Mouse (Mus musculus): Measurements from ENCODE around the gene Mfsd12. TPM values are rescaled to one million over a fixed set of nuclear protein-coding genes. Genes with fewer than 3 reads are reported as not detected.

The Mfsd12 gene
- total and polyA plus RNA-seq, 2 experiments from 2014 or later: 10.3 to 30.5 TPM

DNA sequence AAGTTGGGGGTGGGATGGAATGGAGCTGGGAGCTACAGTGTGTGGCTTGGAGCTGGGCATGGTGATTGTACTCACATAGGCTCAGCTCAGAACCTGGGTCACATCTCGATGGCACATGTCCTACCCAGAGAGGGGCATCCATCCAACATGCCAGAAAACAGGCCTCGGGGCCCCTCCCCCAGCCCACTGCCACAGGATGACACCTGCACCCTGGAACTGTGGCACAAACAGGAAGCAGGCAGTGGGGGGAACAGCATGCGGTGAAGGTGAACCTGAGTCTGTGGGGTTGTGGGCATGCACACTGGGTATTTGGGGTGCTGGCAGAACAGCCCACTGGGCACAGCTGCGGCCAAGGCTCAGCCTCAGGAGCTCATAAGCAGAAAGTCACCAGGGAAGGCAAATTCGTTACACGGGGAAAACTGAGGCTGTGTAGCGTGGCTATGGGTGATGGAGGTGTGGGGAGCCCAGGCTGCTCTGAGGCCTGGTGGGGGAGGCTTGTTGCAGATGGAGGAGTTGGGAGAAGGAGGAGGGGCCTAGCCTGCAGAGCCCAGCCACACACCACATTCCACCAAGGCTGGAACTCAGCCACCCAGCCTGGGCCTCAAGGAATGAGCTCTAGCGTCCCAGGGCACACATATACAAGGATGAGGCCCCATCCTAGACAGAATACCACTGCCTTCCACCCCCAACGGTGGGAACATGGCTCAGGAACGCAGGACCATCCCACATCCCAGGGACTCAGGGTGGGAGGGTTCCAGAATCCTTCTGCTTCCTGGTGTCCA lies 27.9 kb upstream of the Mfsd12 start:
- peaks cover 38% of the 10 kb centered on the region for H3K4me1 ChIP-seq (ENCODE audit: control insufficient read depth, insufficient read depth)
- peak overlapping the region; percentile 27; the same call in 1 of the 2 replicates for H3K4me3 ChIP-seq (ENCODE audit: low read depth, low read length)
- H3K9ac ChIP-seq (replicated peaks; ENCODE audit: low read depth, low read length): peak overlapping the region; percentile 22; the same call in 1 of the 2 replicates
- TF ChIP-seq CTCF (IDR thresholded peaks at IDR 0.05; ENCODE audit: low read depth): no peak
- TF ChIP-seq EP300 (IDR thresholded peaks at IDR 0.05; ENCODE audit: low read depth): no peak
- H3K27me3 ChIP-seq (ENCODE audit: control insufficient read depth, insufficient read depth, low read length): no peaks in the 10 kb centered on the region
- H3K4me2 ChIP-seq (ENCODE audit: low read depth, low read length): peak overlapping the region; percentile 38
- DNase-seq (ENCODE audit: low spot score) (peak; percentile 88), ATAC-seq (ENCODE audit: insufficient read depth, low read depth) (peak; percentile 75)
- peaks cover 29% of the 10 kb centered on the region for H3K36me3 ChIP-seq (replicated peaks; ENCODE audit: control insufficient read depth, insufficient read depth, low read length)
- H3K27ac ChIP-seq (ENCODE audit: low read depth): peak overlapping the region; percentile 86
- 36% methylated on average over 10 of the region's 10 CpGs for WGBS
- no peaks in the 10 kb centered on the region for H3K9me3 ChIP-seq (replicated peaks; ENCODE audit: control insufficient read depth, low read length)

DNA sequence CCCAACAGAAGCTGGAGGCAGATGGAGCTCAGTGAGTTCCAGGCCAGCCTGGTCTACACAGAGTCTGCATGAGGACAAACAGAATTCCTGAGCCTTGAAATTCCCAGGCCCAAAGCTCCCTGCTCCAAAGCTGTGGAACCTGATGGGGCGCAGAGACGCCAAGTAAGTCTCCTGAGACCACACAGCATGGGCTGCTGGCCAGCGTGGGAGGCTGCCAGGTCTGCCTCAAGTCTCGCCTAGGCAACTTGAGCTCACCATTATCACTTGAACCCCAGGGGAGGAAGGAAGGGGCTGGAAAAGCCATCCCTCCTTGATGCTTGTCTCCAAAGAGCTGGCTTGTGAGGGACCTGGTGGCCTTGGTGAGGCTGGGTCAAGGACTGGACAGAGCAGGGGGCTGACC lies 27.3 kb upstream of the Mfsd12 start:
- ATAC-seq (ENCODE audit: insufficient read depth, low read depth): peak; percentile 7; the same call in 1 of the 2 replicates
- Histone ChIP-seq H3K4me1 (ENCODE audit: control insufficient read depth, insufficient read depth) (peaks cover 38% of the 10 kb centered on the region), H3K9me3 (replicated peaks; ENCODE audit: control insufficient read depth, low read length) (no peaks in the 10 kb centered on the region), H3K36me3 (replicated peaks; ENCODE audit: control insufficient read depth, insufficient read depth, low read length) (peaks cover 23% of the 10 kb centered on the region), H3K4me3 (ENCODE audit: low read depth, low read length) (no peak overlapping the region; the same call in 1 of the 2 replicates), H3K27me3 (ENCODE audit: control insufficient read depth, insufficient read depth, low read length) (no peaks in the 10 kb centered on the region), H3K9ac (replicated peaks; ENCODE audit: low read depth, low read length) (peak overlapping the region; percentile 22; the same call in 1 of the 2 replicates), H3K4me2 (ENCODE audit: low read depth, low read length) (peak overlapping the region; percentile 38), H3K27ac (ENCODE audit: low read depth) (peak overlapping the region; percentile 86)
- 41% methylated on average over 4 of the region's 4 CpGs for WGBS
- TF ChIP-seq CTCF (IDR thresholded peaks at IDR 0.05; ENCODE audit: low read depth): no peak
- TF ChIP-seq EP300 (IDR thresholded peaks at IDR 0.05; ENCODE audit: low read depth): no peak
- no peak for DNase-seq (ENCODE audit: low spot score)

DNA sequence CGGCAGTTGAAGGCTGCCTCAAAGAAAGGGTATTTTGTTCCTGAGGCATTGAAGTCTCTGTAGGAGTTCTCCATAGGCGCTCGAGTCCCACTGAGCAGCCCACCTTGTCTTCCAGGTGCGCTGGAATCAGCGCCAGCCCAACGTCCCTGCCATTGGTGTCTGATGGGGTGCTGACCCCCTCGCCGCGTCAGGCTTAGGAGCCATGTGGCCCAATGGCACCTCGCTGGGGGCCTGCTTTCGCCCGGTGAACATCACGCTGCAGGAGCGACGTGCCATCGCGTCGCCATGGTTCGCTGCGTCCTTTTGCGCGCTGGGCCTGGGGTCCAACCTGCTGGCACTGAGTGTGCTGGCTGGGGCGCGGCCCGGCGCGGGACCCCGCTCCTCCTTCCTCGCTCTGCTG lies 25.0 kb upstream of the Mfsd12 start:
- Histone ChIP-seq H3K27ac (ENCODE audit: low read depth) (no peak overlapping the region), H3K27me3 (ENCODE audit: control insufficient read depth, insufficient read depth, low read length) (no peaks in the 10 kb centered on the region), H3K4me2 (ENCODE audit: low read depth, low read length) (no peak overlapping the region), H3K9me3 (replicated peaks; ENCODE audit: control insufficient read depth, low read length) (no peaks in the 10 kb centered on the region), H3K9ac (replicated peaks; ENCODE audit: low read depth, low read length) (no peak overlapping the region), H3K4me3 (ENCODE audit: low read depth, low read length) (no peak overlapping the region), H3K4me1 (ENCODE audit: control insufficient read depth, insufficient read depth) (peaks cover 38% of the 10 kb centered on the region), H3K36me3 (replicated peaks; ENCODE audit: control insufficient read depth, insufficient read depth, low read length) (no peaks in the 10 kb centered on the region)
- DNase-seq (ENCODE audit: low spot score) (no peak), ATAC-seq (ENCODE audit: insufficient read depth, low read depth) (no peak)
- 45% methylated on average over 29 of the region's 29 CpGs for WGBS
- TF ChIP-seq CTCF (IDR thresholded peaks at IDR 0.05; ENCODE audit: low read depth) (no peak), EP300 (IDR thresholded peaks at IDR 0.05; ENCODE audit: low read depth) (no peak)

DNA sequence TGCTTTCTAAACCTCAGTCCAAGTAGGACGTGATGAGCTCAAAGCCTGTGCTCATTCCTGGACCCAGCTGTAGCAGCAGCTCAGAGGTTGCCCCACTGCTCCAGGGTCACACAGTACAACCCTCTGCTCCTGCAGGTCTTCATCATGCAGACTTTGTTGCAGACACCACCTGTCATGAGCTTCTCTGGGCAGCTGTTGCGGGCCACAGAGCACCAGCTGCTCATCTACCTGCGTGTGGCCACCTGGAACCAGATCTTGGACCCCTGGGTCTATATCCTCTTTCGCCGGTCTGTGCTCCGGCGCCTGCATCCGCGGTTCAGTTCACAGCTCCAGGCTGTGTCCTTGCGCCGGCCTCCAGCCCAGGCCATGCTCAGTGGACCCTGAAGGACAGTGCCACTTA lies 23.0 kb upstream of the Mfsd12 start:
- Histone ChIP-seq H3K27ac (ENCODE audit: low read depth) (no peak overlapping the region), H3K4me1 (ENCODE audit: control insufficient read depth, insufficient read depth) (peaks cover 20% of the 10 kb centered on the region), H3K36me3 (replicated peaks; ENCODE audit: control insufficient read depth, insufficient read depth, low read length) (no peaks in the 10 kb centered on the region), H3K9ac (replicated peaks; ENCODE audit: low read depth, low read length) (no peak overlapping the region), H3K4me2 (ENCODE audit: low read depth, low read length) (no peak overlapping the region), H3K27me3 (ENCODE audit: control insufficient read depth, insufficient read depth, low read length) (no peaks in the 10 kb centered on the region), H3K9me3 (replicated peaks; ENCODE audit: control insufficient read depth, low read length) (no peaks in the 10 kb centered on the region), H3K4me3 (ENCODE audit: low read depth, low read length) (no peak overlapping the region)
- DNase-seq (ENCODE audit: low spot score): no peak
- TF ChIP-seq EP300 (IDR thresholded peaks at IDR 0.05; ENCODE audit: low read depth) (no peak), CTCF (IDR thresholded peaks at IDR 0.05; ENCODE audit: low read depth) (no peak)
- ATAC-seq (ENCODE audit: insufficient read depth, low read depth): no peak
- 86% methylated on average over 11 of the region's 11 CpGs for WGBS

DNA sequence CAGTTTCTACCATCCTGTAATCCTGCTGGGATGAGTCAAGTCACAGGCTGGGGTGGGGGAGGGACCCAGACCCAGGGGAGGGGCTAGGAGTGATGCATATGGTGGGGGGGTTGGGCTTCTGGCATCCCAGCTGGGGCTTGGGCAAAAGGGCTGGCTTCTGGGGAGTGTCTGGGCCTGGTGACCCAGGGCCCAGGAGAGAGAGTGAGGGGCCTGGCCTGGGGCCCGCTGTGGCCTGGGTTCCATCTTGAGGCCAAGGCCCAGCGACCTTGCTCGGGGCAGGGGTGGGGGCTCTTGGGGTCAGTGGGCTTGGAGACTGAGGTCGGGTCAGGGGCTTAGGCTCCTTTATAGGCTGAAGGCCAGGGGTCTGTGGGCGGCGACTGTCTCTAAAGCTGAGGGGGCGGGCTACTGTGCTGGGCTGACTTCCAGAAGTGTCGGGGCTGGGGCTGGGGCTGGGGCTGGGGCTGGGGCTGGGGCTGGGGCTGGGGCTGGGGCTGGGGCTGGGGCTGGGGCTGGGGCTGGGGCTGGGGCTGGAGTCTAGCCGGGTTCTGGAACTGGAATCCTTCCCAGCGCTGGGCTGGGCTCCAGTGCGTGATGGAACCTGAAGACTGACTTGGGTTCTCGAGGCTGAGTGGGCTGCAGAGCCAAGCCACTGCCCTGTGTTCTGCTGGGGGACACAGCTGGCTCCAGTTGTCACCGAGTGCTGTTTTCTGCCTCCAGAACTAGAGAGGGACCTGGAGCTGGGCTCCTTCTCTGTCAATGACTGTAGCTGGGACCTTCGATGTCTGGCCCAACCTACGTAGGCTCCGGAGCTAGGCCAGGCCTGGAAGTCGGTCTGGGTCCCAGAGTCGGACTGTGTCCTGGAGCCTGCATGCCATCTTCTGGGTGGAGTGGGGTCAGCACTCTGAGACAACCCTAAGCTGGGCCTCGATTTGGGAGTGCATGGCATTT lies 21.6 kb upstream of the Mfsd12 start:
- H3K27ac ChIP-seq (ENCODE audit: low read depth): peak overlapping the region; percentile 64
- 0 out of 2 replicates have a peak, but pooled peaks have one; percentile 24 for ATAC-seq (ENCODE audit: insufficient read depth, low read depth)
- 54% methylated on average over 18 of the region's 19 CpGs for WGBS

More for the DNA sequence above, 21.6 kb upstream of the Mfsd12 start:
- Histone ChIP-seq H3K9me3 (replicated peaks; ENCODE audit: control insufficient read depth, low read length) (no peaks in the 10 kb centered on the region), H3K9ac (replicated peaks; ENCODE audit: low read depth, low read length) (no peak overlapping the region), H3K4me3 (ENCODE audit: low read depth, low read length) (no peak overlapping the region), H3K4me1 (ENCODE audit: control insufficient read depth, insufficient read depth) (peaks cover 6% of the 10 kb centered on the region), H3K27me3 (ENCODE audit: control insufficient read depth, insufficient read depth, low read length) (no peaks in the 10 kb centered on the region), H3K36me3 (replicated peaks; ENCODE audit: control insufficient read depth, insufficient read depth, low read length) (no peaks in the 10 kb centered on the region), H3K4me2 (ENCODE audit: low read depth, low read length) (no peak overlapping the region)
- TF ChIP-seq CTCF (IDR thresholded peaks at IDR 0.05; ENCODE audit: low read depth): no peak
- no peak for TF ChIP-seq EP300 (IDR thresholded peaks at IDR 0.05; ENCODE audit: low read depth)
- DNase-seq (ENCODE audit: low spot score): no peak

All from heart, postnatal 0 days (tissue).